Comparison of ENCODE assay signal across 9 mouse cellular contexts in the genomic region with DNA sequence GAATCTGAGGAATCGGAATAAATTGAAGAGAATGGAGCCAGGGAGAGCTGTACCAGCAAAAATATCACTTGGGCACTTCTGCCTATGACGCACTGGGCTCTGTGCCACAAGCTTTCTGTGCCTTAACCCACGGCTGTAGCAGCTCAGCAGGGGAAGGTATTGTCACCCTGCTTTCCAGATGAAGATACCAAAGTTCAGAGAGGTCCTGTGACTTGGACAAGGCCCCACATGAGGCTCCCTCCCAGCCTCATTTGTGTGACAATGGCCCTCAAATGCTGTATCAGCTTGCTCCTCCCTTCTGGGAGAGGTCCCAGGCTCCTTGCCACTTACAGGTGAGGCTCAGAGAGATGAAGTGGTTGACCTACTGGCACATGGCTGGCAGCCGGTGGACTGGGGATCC. TPM values are rescaled to one million over a fixed set of nuclear protein-coding genes. Genes with fewer than 3 reads are reported as not detected.
DNase-seq lines count a peak whose midpoint lies in the region; ATAC-seq lines count a peak whose summit lies in the region.
"Had no signal": no experiment of that assay in that cellular context is flagged by ENCODE, and none has a peak within 500 bp of the region (broad histone marks: within the 10 kb centered on the region; RNA-seq: fewer than 3 reads in every experiment).

No protein-coding gene starts in this region.

- H3K4me2 ChIP-seq in liver, embryonic 11.5 days = peak overlapping the region; percentile 92

- ATAC-seq in liver, embryonic 11.5 days (replicated peaks; ENCODE audit: low FRiP score) = no peak

- H3K27me3 ChIP-seq in liver, embryonic 11.5 days (replicated peaks; ENCODE audit: control insufficient read depth, insufficient read depth, low read length) = no peaks in the 10 kb centered on the region

- no peak overlapping the region for H3K27ac ChIP-seq in liver, embryonic 11.5 days (ENCODE audit: low read depth, low read length)
- H3K27ac ChIP-seq: heart, adult 2 months had no signal

- peak; percentile 41 to 51 for DNase-seq in heart, adult 18-20 months
- no peak for DNase-seq in heart, postnatal 25 days (ENCODE audit: low spot score)
- DNase-seq in R1 (ENCODE audit: low read depth, low spot score) = peak; percentile 81
- peak; percentile 66 for DNase-seq in heart, postnatal 4 days
- no peak for DNase-seq in liver, embryonic 11.5 days (ENCODE audit: low spot score)
- peak; percentile 70 for DNase-seq in right cerebral cortex, postnatal 14 days
- DNase-seq in spleen, postnatal 10 days (ENCODE audit: low spot score in 2 of 2) = no peak
- DNase-seq in thymus, postnatal 25 days = no peak

- H3K4me1 ChIP-seq in liver, embryonic 11.5 days (replicated peaks; ENCODE audit: control insufficient read depth, insufficient read depth, low read length) = peaks cover 33% of the 10 kb centered on the region

- intact Hi-C loops in heart, postnatal 25 days (cut with DNase I) = loop anchor here (5.0 kb wide), 1 partner anchor 46 kb away; no protein-coding TSS in a partner anchor

- H3K9me3 ChIP-seq in liver, embryonic 11.5 days (ENCODE audit: control insufficient read depth, low read length) = no peaks in the 10 kb centered on the region

- H3K4me3 ChIP-seq in liver, embryonic 11.5 days (ENCODE audit: low read depth, low read length) = peak overlapping the region; percentile 78; the same call in 1 of the 2 replicates

- WGBS in liver, embryonic 11.5 days = 48% methylated on average over 4 of the region's 4 CpGs

- peak overlapping the region; percentile 36; the same call in 1 of the 2 replicates for H3K9ac ChIP-seq in liver, embryonic 11.5 days (ENCODE audit: low read depth, low read length)

- no peaks in the 10 kb centered on the region for H3K36me3 ChIP-seq in liver, embryonic 11.5 days (ENCODE audit: control insufficient read depth, insufficient read depth, low read length)

RNA-seq across cellular contexts. Expression of a gene that starts 15.8 kb away (rescaled TPM):
- total RNA-seq in heart, adult 18-20 months (2021) = 10 to 100 TPM; 10.9 to 15.9 TPM
- total RNA-seq in heart, postnatal 25 days (2021) = 10 to 100 TPM; 18.7 to 18.9 TPM
- 10 to 100 TPM; 35.0 to 35.3 TPM for total RNA-seq in heart, postnatal 4 days (2021)
- 8.4 and 8.9 TPM in 2 replicates for polyA plus RNA-seq in liver, embryonic 11.5 days (2014; fragmentation: Nextera tagmentation; extraction: Ambion mirVana)

RNA-seq across cellular contexts. Expression of a gene that starts 27.6 kb away (rescaled TPM):
- total RNA-seq in heart, adult 18-20 months (2021) = 1 to 10 TPM; 1.4 to 1.6 TPM
- total RNA-seq in heart, postnatal 25 days (2021) = 1 to 10 TPM; 2.9 to 3.0 TPM
- 1 to 10 TPM in 1 of 2 experiments, under 1 TPM in 1; 0.88 to 2.2 TPM for total RNA-seq in heart, postnatal 4 days (2021)
- polyA plus RNA-seq in liver, embryonic 11.5 days (2014; fragmentation: Nextera tagmentation; extraction: Ambion mirVana) = 0.90 and 1.3 TPM in 2 replicates

RNA-seq across cellular contexts. Expression of a gene that starts 49.0 kb away (rescaled TPM):
- 10 to 100 TPM; 10.2 to 11.9 TPM for total RNA-seq in heart, adult 18-20 months (2021)
- total RNA-seq in heart, postnatal 25 days (2021) = 1 to 10 TPM; 8.6 to 9.6 TPM
- total RNA-seq in heart, postnatal 4 days (2021) = 10 to 100 TPM; 11.1 to 13.2 TPM
- polyA plus RNA-seq in liver, embryonic 11.5 days (2014; fragmentation: Nextera tagmentation; extraction: Ambion mirVana) = 53.3 and 59.4 TPM in 2 replicates

RNA-seq across cellular contexts. Expression of a gene that starts 49.8 kb away (rescaled TPM):
- under 1 TPM; 0.10 to 0.13 TPM for total RNA-seq in heart, adult 18-20 months (2021)
- under 1 TPM in 1 of 2 experiments, not detected in 1; 0.16 TPM for total RNA-seq in heart, postnatal 25 days (2021)
- total RNA-seq in heart, postnatal 4 days (2021) = under 1 TPM; 0.10 to 0.11 TPM
- polyA plus RNA-seq in liver, embryonic 11.5 days (2014; fragmentation: Nextera tagmentation; extraction: Ambion mirVana) = 0.18 and 0.21 TPM in 2 replicates

Comparison
In these comparisons a context has a peak if more than half of its experiments do, and no peak if none do; other contexts are left out.
1. DNase-seq: peak in heart, adult 18-20 months (2 of 2), R1 (single experiment), heart, postnatal 4 days (single experiment) and right cerebral cortex, postnatal 14 days (single experiment); none in heart, postnatal 25 days (single experiment), liver, embryonic 11.5 days (single experiment), spleen, postnatal 10 days (0 of 2) and thymus, postnatal 25 days (single experiment).